Mouse (Mus musculus): Measurements from ENCODE around the gene Yeats2.

- TF ChIP-seq CTCF (conservative IDR thresholded peaks at IDR 0.05; ENCODE audit: low read length) (no peak), NANOG (IDR thresholded peaks at IDR 0.05; ENCODE audit: borderline replicate concordance, low read length) (no peak)
Observed at GRCm38 (mm10) chr16:20106996-20107395, 33.9 kb upstream of the Yeats2 start.

All from E14TG2a.4 (cell line).